ENCODE assay signal across 32 mouse cellular contexts in the genomic region with DNA sequence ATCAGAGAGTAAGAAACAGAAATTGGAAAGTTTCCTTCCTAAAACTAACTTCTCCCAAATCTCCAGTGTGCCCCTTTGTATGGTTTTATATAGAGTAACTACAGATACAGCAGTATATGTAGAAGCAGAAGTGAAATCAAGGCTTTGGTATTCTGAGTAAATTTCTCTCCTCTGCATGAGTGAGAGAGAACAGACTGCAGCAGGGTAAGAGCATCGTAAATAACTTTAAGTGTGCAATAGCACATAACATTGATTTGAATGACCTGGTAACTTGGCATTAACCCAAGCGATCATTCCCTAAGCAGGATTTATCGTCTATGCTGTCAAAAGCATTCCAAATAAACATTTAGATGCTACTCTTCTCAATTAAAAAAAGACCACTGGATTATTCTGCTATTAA. TPM values are rescaled to one million over a fixed set of nuclear protein-coding genes. Genes with fewer than 3 reads are reported as not detected.
A peak's percentile ranks its signal among the peaks of the same experiment; 100 is the strongest.
DNase-seq lines count a peak whose midpoint lies in the region; ATAC-seq and TF ChIP-seq lines count a peak whose summit lies in the region.
"Had no signal": no experiment of that assay in that cellular context is flagged by ENCODE, and none has a peak within 500 bp of the region (broad histone marks: within the 10 kb centered on the region; RNA-seq: fewer than 3 reads in every experiment).

No protein-coding gene starts in this region.

- H3K79me2 ChIP-seq in liver, adult 2 months (ENCODE audit: control insufficient read depth, insufficient read depth, low read length) = no peaks in the 10 kb centered on the region

- H3K27ac ChIP-seq in kidney, embryonic 14.5 days (ENCODE audit: low read depth, low read length) = no peak overlapping the region
- no peak overlapping the region for H3K27ac ChIP-seq in liver, adult 2 months (replicated peaks; ENCODE audit: insufficient read depth, low read depth, low read length)
- no peak overlapping the region for H3K27ac ChIP-seq in liver, embryonic 11.5 days (ENCODE audit: low read depth, low read length)
- no peak overlapping the region for H3K27ac ChIP-seq in neural tube, embryonic 14.5 days (ENCODE audit: low read depth, low read length)
- H3K27ac ChIP-seq: embryonic facial prominence, embryonic 13.5 days; forebrain, embryonic 10.5 days; forebrain, embryonic 15.5 days; gastrocnemius, adult 2 months; heart, adult 2 months; hindbrain, embryonic 13.5 days; layer of hippocampus, adult 2 months; liver, embryonic 12.5 days; midbrain, embryonic 13.5 days; stomach, postnatal 0 days had no signal

- ATAC-seq in kidney, embryonic 14.5 days (ENCODE audit: low FRiP score, low TSS enrichment) = peak; percentile 80
- no peak for ATAC-seq in liver, embryonic 11.5 days (replicated peaks; ENCODE audit: low FRiP score)
- ATAC-seq in granulocyte monocyte progenitor cell, adult 5-6 weeks (replicated peaks; ENCODE audit: poor library complexity, severe bottlenecking) = peak; percentile 57
- ATAC-seq in neural tube, embryonic 14.5 days (ENCODE audit: low read depth) = peak; percentile 86
- ATAC-seq: forebrain, embryonic 15.5 days; intestine, embryonic 16.5 days; liver, embryonic 12.5 days; liver, postnatal 0 days; midbrain, embryonic 13.5 days had no signal

- no peak overlapping the region for H3K9ac ChIP-seq in kidney, embryonic 14.5 days (ENCODE audit: low read depth, low read length)
- H3K9ac ChIP-seq in liver, adult 2 months (ENCODE audit: low read depth, low read length) = no peak overlapping the region
- H3K9ac ChIP-seq in liver, embryonic 11.5 days (ENCODE audit: low read depth, low read length) = no peak overlapping the region
- no peak overlapping the region for H3K9ac ChIP-seq in neural tube, embryonic 14.5 days (replicated peaks; ENCODE audit: low read depth, low read length)
- H3K9ac ChIP-seq: embryonic facial prominence, embryonic 13.5 days; forebrain, embryonic 15.5 days; heart, embryonic 12.5 days; hindbrain, embryonic 13.5 days; liver, embryonic 12.5 days; liver, postnatal 0 days; midbrain, embryonic 13.5 days had no signal

- TF ChIP-seq CTCF in liver, adult 2 months (IDR thresholded peaks at IDR 0.05; ENCODE audit: low read depth, low read length) = no peak

- no peak overlapping the region for H3K4me2 ChIP-seq in kidney, embryonic 14.5 days (replicated peaks; ENCODE audit: low read depth, low read length)
- H3K4me2 ChIP-seq in liver, embryonic 11.5 days = no peak overlapping the region
- no peak overlapping the region for H3K4me2 ChIP-seq in neural tube, embryonic 14.5 days (ENCODE audit: low read depth, low read length)
- H3K4me2 ChIP-seq: embryonic facial prominence, embryonic 13.5 days; forebrain, embryonic 15.5 days; heart, embryonic 12.5 days; hindbrain, embryonic 13.5 days; liver, embryonic 12.5 days; midbrain, embryonic 13.5 days had no signal

- H3K4me1 ChIP-seq in kidney, embryonic 14.5 days (ENCODE audit: control insufficient read depth, insufficient read depth, low read length) = no peaks in the 10 kb centered on the region
- no peaks in the 10 kb centered on the region for H3K4me1 ChIP-seq in liver, adult 2 months (ENCODE audit: control insufficient read depth, insufficient read depth, low read length)
- H3K4me1 ChIP-seq in liver, embryonic 11.5 days (replicated peaks; ENCODE audit: control insufficient read depth, insufficient read depth, low read length) = no peaks in the 10 kb centered on the region
- H3K4me1 ChIP-seq in neural tube, embryonic 14.5 days (ENCODE audit: control insufficient read depth, insufficient read depth, low read length) = no peaks in the 10 kb centered on the region
- H3K4me1 ChIP-seq: embryonic facial prominence, embryonic 13.5 days; forebrain, embryonic 10.5 days; heart, embryonic 12.5 days; hindbrain, embryonic 13.5 days; liver, embryonic 12.5 days; midbrain, embryonic 13.5 days had no signal

- no peak for DNase-seq in kidney, postnatal 4 days
- peak; percentile 60 for DNase-seq in liver, adult 2 months (ENCODE audit: extremely low read depth, low read depth, low spot score)
- DNase-seq in liver, embryonic 11.5 days (ENCODE audit: low spot score) = no peak
- no peak for DNase-seq in right cerebral cortex, postnatal 36 days (ENCODE audit: low spot score in 2 of 2)
- DNase-seq in cerebellum, postnatal 14 days = no peak
- DNase-seq: adrenal gland, postnatal 10 days; cerebellum, adult 9-10 months; gastrocnemius, adult 2 months; gastrocnemius, postnatal 36 days; heart, adult 2 months; heart, postnatal 4 days; kidney, adult 9 months; liver, postnatal 0 days; lung, postnatal 10 days; right cerebral cortex, postnatal 14 days; thymus, adult 18-20 months; thymus, postnatal 25 days had no signal

- TF ChIP-seq POLR2A in liver, adult 2 months (IDR thresholded peaks at IDR 0.05; ENCODE audit: extremely low read depth, insufficient read depth, low read length) = no peak

- no peaks in the 10 kb centered on the region for H3K36me3 ChIP-seq in kidney, embryonic 14.5 days (ENCODE audit: control insufficient read depth, insufficient read depth, low read length)
- H3K36me3 ChIP-seq in liver, adult 2 months (ENCODE audit: control insufficient read depth, insufficient read depth, low read length) = no peaks in the 10 kb centered on the region
- no peaks in the 10 kb centered on the region for H3K36me3 ChIP-seq in liver, embryonic 11.5 days (ENCODE audit: control insufficient read depth, insufficient read depth, low read length)
- H3K36me3 ChIP-seq in neural tube, embryonic 14.5 days (ENCODE audit: control insufficient read depth, insufficient read depth, low read length) = no peaks in the 10 kb centered on the region
- H3K36me3 ChIP-seq: embryonic facial prominence, embryonic 13.5 days; forebrain, embryonic 10.5 days; forebrain, embryonic 15.5 days; G1E; heart, embryonic 12.5 days; hindbrain, embryonic 13.5 days; liver, embryonic 12.5 days; midbrain, embryonic 13.5 days had no signal

- H3K27me3 ChIP-seq in kidney, embryonic 14.5 days (ENCODE audit: control insufficient read depth, insufficient read depth, low read length) = no peaks in the 10 kb centered on the region
- H3K27me3 ChIP-seq in liver, adult 2 months (ENCODE audit: control insufficient read depth, insufficient read depth, low read length) = no peaks in the 10 kb centered on the region
- H3K27me3 ChIP-seq in liver, embryonic 11.5 days (replicated peaks; ENCODE audit: control insufficient read depth, insufficient read depth, low read length) = no peaks in the 10 kb centered on the region
- H3K27me3 ChIP-seq in neural tube, embryonic 14.5 days (ENCODE audit: control insufficient read depth, insufficient read depth, low read length) = no peaks in the 10 kb centered on the region
- H3K27me3 ChIP-seq: embryonic facial prominence, embryonic 13.5 days; forebrain, embryonic 15.5 days; heart, embryonic 12.5 days; hindbrain, embryonic 13.5 days; liver, embryonic 12.5 days; megakaryocyte, embryonic 14.5 days; midbrain, embryonic 13.5 days had no signal

- H3K9me3 ChIP-seq in kidney, embryonic 14.5 days (ENCODE audit: control insufficient read depth, low read length) = no peaks in the 10 kb centered on the region
- no peaks in the 10 kb centered on the region for H3K9me3 ChIP-seq in liver, embryonic 11.5 days (ENCODE audit: control insufficient read depth, low read length)
- no peaks in the 10 kb centered on the region for H3K9me3 ChIP-seq in neural tube, embryonic 14.5 days (ENCODE audit: control insufficient read depth, low read length)
- H3K9me3 ChIP-seq: embryonic facial prominence, embryonic 13.5 days; forebrain, embryonic 10.5 days; forebrain, embryonic 15.5 days; G1E; heart, embryonic 12.5 days; hindbrain, embryonic 13.5 days; liver, embryonic 12.5 days; megakaryocyte, embryonic 14.5 days; midbrain, embryonic 13.5 days had no signal

- H3K4me3 ChIP-seq in kidney, embryonic 14.5 days (ENCODE audit: low read length) = no peak overlapping the region
- no peak overlapping the region for H3K4me3 ChIP-seq in liver, adult 2 months (ENCODE audit: insufficient read depth, low read depth, low read length)
- no peak overlapping the region for H3K4me3 ChIP-seq in liver, embryonic 11.5 days (ENCODE audit: low read depth, low read length)
- no peak overlapping the region for H3K4me3 ChIP-seq in neural tube, embryonic 14.5 days (ENCODE audit: low read depth, low read length)
- H3K4me3 ChIP-seq: embryonic facial prominence, embryonic 13.5 days; forebrain, embryonic 10.5 days; forebrain, embryonic 15.5 days; gastrocnemius, adult 2 months; heart, adult 2 months; heart, embryonic 12.5 days; hindbrain, embryonic 13.5 days; layer of hippocampus, adult 2 months; liver, embryonic 12.5 days; megakaryocyte, embryonic 14.5 days; midbrain, embryonic 13.5 days had no signal

- WGBS in kidney, embryonic 14.5 days = 26% methylated on average over 3 of the region's 3 CpGs
- WGBS in liver, adult 2 months = 58% methylated on average over 3 of the region's 3 CpGs
- WGBS in liver, embryonic 11.5 days = 79% methylated on average over 3 of the region's 3 CpGs
- 25% methylated on average over 3 of the region's 3 CpGs for WGBS in neural tube, embryonic 14.5 days

RNA-seq across cellular contexts. Expression of gene Dmac1, which starts 18.7 kb away (rescaled TPM):
- polyA plus RNA-seq in kidney, embryonic 14.5 days (2014; fragmentation: Nextera tagmentation; extraction: Ambion mirVana) = 120 and 163 TPM in 2 replicates
- 21.0 and 28.3 TPM in 2 replicates for total RNA-seq in liver, adult 2 months (2014; rRNA removed)
- 37.7 and 41.5 TPM in 2 replicates for polyA plus RNA-seq in liver, adult 2 months (2012; rRNA removed)
- polyA plus RNA-seq in liver, embryonic 11.5 days (2014; fragmentation: Nextera tagmentation; extraction: Ambion mirVana) = 123 TPM in 2 replicates
- total RNA-seq in granulocyte monocyte progenitor cell, adult 5-6 weeks (2014; fragmentation: Nextera tagmentation) = 113 and 147 TPM in 2 replicates
- total RNA-seq in granulocyte monocyte progenitor cell, adult 5-6 weeks (2017) = 73.2 and 82.7 TPM in 2 replicates
- 90.2 and 95.4 TPM in 2 replicates for polyA plus RNA-seq in neural tube, embryonic 14.5 days (2014; fragmentation: Nextera tagmentation; extraction: Ambion mirVana)
